Mouse (Mus musculus): ENCODE results near the gene Dhx32.

DNA sequence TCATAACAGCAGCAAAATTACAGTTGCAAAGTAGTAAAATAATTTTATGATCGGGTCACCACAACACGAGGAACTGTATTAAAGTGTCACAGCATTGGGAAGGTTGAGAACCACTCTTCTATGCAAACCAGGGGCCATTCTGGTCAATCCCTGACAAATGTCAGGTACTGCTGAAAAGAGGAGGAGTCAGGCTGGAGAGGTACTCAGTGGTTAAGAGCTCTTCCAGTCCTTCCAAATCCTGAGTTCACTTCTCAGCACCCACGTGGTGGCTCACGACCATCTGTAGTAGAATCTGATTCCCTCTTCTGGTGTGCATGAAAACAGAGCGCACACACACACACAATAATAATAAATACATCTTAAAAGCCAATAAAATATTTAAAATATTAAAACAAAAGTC lies 31.4 kb downstream of the Dhx32 start:
- TF ChIP-seq POLR2A (IDR thresholded peaks at IDR 0.05; ENCODE audit: borderline replicate concordance, control insufficient read depth, low read depth, low read length) (no peak), CTCF (IDR thresholded peaks at IDR 0.05; ENCODE audit: control insufficient read depth, insufficient read depth, low read length) (no peak)

Data from bone marrow, adult 2 months (tissue).